Mouse (Mus musculus) urinary bladder, postnatal 14 days (tissue): ENCODE data around the gene Mcm2.
A peak's percentile ranks its signal among the peaks of the same experiment; 100 is the strongest.

Source experiments
- DNase-seq: peaks from one replicate; pipeline ENCODE4 v3.0.0; 2021; ENCODE audit warnings: low spot score

Gene Mcm2

DNA sequence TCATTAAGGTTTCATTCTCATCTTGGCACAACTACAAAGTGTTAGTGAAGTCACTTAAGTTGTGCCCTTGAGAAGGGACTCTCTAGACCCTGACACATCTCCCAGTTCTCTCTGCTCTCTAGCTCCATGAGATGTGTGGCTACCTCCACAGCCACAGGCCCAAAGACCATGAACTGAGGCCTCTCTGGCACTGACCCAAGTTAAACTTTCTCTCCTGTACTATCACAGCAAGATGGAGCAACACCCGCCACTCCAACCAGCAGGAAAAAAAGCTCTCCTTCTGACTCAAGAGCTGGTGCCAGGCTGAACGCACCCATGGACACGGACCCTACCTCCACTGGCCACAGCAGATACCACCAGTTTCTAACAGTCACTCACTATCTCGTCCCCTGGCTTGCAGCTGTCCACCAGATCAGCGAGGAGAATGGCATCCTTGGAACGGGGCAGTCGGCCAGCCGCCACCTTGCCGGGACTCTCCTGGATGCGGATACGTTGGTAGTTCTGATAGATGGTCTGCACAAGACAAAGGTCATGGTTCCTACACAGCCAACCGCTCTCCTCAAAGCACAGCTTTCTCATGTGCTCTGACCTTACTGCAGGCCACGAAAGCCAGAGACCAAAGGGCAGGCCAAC is 9.1 kb downstream of the Mcm2 start:
- DNase-seq = no peak

DNA sequence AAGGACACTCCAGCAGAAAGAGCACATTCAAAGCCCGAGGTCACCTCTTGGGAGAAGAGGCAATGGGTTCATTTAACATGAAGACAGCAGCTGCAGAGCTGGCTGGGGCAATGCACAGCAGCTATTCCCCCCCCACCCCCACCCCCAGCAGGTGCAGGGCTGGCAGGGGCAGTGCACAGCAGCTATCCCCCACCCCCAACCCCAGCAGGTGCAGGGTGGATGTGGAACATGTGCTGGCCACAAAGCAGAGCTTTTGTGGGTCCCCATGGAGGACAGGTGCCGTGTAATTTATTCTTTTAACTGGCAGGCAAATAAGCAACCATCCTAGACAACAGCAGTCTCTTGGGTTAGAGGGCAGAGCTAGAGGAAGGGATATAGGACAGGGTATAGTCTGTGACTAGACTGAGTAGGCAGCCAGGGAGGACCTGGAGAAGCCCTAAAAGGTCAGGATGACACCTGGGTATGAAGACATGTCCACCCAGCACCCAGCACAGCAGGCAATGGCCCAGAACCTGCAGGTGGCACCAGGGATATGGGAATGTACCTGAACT is 12.1 kb downstream of the Mcm2 start:
- no peak for DNase-seq

DNA sequence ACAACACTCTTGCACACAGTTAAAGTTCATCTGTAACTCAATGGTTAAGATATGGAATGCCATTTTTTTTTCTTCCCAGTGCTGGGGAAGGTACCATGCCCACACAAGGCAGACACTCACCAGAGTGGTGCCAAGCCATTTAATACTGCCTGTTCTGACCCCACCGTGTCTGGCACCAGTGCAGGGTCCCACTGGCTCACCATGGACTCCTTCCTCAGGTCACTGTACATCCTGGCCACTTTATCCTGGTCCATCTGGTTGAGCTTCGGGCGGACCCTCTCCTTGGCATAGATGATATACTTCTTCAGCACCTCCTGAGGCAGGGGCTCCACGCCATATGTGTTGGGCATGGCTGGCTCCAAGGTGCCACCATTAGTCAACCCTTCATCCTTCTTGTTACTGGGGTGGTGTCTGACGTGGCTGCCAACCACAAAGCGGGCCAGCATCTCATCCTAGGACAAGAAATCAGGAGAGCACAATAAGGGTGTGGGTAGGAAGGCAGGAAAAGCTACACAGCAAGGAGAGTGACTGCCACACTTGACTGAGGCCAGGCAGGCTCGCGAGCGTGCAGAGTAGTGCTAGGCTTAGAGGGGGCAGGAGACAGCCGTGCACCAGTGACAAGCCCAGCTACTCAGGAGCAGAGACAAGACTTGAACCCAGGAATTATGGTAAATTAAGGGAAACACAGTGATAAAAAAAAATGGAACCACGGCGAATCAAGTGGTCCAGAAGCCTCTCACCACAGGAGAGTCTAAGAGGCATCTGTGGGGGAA is 12.8 kb downstream of the Mcm2 start:
- no peak for DNase-seq

GRCm38 (mm10) chr6:88884690-88885089 is 13.9 kb downstream of the Mcm2 start:
- DNase-seq = no peak

- no peak for DNase-seq
Measured at GRCm38 (mm10) chr6:88884195-88884594, 14.4 kb downstream of the Mcm2 start.

- no peak for DNase-seq
Measured at GRCm38 (mm10) chr6:88881334-88881733, 17.2 kb downstream of the Mcm2 start.

GRCm38 (mm10) chr6:88879471-88879870 is 19.1 kb downstream of the Mcm2 start:
- no peak for DNase-seq

DNA sequence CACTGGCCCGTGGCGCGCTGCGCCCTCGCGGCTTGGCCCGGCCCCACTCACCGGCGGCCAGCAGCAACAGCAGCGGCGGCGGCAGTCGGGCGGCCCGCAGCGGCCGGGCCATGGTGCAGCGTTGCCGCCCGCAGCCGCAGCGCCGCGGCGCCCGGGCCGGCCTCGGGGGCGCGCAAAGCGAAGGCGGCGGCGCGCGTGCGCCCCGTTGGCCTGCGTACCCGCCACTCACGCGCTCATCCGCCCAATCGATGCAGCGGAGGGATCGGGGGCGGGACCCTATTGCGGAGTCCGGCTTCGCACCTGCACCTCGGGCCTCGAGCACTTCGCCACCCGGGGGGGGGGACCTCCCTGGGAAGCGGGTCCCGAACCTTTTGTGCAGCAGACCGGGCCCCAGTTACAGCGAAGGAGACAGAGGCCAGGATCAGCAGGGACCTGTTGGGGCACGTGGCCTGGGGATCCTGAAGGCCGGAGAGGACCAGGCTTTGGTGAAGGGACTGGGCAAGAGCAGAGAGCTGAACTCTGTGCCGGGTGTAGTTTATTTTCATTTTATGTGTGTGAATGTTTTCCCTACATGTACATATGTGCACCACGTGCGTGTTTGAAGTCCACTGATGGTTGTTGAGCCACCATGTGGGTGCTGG is 23.6 kb downstream of the Mcm2 start, which contains the start of gene Podxl2:
Gene Podxl2, minus strand, starts transcription at position 177 of the 641 bp plus-strand sequence.
- DNase-seq = peak; percentile 69

DNA sequence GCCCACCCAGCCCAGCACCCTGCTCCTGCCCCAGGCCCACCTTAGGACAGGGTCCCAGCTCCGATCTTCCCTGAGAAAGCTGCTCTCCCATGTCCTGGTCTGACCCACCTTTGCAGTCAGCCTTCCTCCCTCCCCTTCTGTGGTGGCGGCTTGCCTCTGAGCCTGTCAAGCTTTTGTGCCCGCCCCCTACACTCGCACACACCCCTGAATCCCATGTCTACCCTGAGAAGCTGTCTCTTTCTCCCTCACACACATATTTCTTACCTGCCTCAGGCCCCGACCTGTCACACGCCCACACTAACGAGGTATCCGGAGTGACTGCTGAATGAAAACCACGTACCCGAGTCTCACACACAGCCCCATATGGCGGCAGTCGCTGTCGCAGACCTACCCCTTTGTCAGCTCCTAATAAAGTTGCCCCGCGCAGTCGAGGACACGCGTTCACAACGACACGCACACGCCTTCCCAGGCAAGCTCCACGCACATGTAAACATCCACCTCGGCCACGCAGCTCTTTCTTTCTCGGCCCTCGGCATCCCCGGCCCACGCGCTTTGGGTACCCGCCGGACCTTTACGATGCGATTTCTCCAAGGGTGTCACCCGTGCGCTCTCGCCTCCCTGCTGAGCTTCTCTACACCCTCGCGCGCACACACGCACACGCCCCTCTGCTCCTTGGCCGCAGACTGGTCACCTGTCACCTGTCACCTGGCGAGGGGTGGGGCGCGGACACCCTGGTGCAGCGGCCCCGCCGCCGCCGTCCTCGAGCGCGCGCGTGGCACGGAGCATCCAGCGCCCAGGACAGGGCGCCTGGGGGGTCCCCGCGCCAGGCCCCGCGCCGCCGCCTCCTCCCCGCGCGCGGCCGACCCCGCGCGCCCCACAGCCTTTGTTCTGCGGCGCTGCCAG is 24.4 kb downstream of the Mcm2 start:
- DNase-seq = no peak

DNA sequence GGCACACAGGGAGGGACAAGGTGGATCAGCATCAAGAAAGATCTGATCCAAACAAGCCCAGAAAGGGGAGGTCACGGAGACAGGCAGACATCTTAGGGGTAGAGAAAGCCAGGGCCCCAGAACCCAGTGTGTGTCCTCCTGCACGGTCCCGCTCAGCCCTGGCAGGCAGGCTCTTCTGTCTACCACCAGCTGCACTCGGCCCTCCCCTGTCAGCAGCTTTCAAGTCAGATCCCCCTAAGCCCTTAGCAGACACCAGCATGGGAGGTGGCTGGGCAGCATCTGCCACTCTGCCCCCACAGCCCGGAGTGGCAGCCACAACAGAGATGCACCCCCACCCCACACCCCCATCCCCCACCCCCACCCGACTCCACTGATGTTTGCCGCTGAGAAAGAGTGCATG is 25.8 kb downstream of the Mcm2 start:
- no peak for DNase-seq

- DNase-seq = no peak
Measured at GRCm38 (mm10) chr6:88871546-88871945, 27.0 kb downstream of the Mcm2 start.

GRCm38 (mm10) chr6:88870594-88870993 is 28.0 kb downstream of the Mcm2 start:
- no peak for DNase-seq

- DNase-seq = peak; percentile 50
Measured at GRCm38 (mm10) chr6:88869459-88869858, 29.1 kb downstream of the Mcm2 start.

GRCm38 (mm10) chr6:88865704-88866103 is 32.9 kb downstream of the Mcm2 start:
- no peak for DNase-seq

GRCm38 (mm10) chr6:88860914-88861313 is 37.7 kb downstream of the Mcm2 start:
- peak; percentile 55 for DNase-seq

GRCm38 (mm10) chr6:88858341-88858740 is 40.2 kb downstream of the Mcm2 start:
- no peak for DNase-seq

- no peak for DNase-seq
Measured at GRCm38 (mm10) chr6:88857830-88858229, 40.8 kb downstream of the Mcm2 start.

GRCm38 (mm10) chr6:88857249-88857648 is 41.3 kb downstream of the Mcm2 start:
- DNase-seq = no peak

DNA sequence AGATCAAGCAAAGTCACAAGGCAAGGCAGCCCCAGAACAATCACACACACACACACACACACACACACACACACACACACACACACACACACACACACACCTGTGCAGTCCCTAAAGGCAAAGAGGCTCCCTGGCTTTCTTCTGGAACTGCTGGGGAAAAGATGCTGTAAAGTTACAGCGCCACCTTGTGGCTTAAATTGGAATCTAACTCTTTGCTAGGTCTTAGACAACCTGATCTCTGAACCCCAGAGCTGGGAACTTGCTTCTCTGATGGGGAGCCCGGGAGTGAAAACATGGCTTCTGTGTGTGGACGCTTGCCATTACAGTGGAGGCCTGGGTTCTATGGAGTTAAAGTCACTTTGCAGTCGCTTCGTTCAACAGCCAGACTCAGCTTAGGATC is 42.9 kb downstream of the Mcm2 start:
- DNase-seq = peak; percentile 69

DNA sequence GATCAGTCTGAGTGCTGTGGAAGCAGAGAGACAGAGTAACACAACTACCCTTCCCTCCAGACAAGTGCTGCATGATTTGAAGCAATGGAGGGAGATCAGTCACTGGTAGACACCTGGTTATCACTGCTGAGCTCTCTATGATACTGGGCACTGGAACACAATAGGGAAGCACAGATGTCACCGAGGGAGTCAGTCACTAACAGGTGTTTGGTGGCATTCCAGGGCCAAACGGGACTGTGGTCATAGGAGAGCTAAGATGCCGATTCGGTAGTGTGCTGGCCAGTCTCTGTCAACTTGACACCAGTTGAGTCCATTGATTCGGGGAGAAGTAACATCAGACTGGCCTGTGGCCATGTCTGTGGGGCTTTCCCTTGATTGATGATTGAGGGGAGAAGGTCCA is 44.1 kb downstream of the Mcm2 start:
- DNase-seq = no peak

GRCm38 (mm10) chr6:88850034-88850433 is 48.5 kb downstream of the Mcm2 start:
- no peak for DNase-seq

- no peak for DNase-seq
Measured at GRCm38 (mm10) chr6:88849270-88849669, 49.3 kb downstream of the Mcm2 start.
